Mouse (Mus musculus) bone marrow macrophage, adult 2 months (primary cell): Measurements from ENCODE around the gene Adamts4.

Experiments
- CTCF ChIP-seq: IDR thresholded peaks from 2 replicates; pipeline ENCODE4 v1.5.1; 2012; ENCODE audit warnings: low read depth, mild to moderate bottlenecking, low read length, moderate library complexity
- POLR2A ChIP-seq: IDR thresholded peaks from 2 replicates; pipeline ENCODE4 v1.6.1; 2012; ENCODE audit warnings: mild to moderate bottlenecking, low read depth, low read length, borderline replicate concordance

- TF ChIP-seq CTCF (no peak), POLR2A (no peak)
These were observed 27.5 kb downstream of the Adamts4 start for GRCm38 (mm10) chr1:171277736-171278135.
